Mouse (Mus musculus) liver, adult 2 months (tissue): ENCODE measurements at regions not wholly inside any gene's neighbourhood (a gene's known extent, or its start where the extent isn't known, plus 50 kb on each side); places are given as distances from the start of the nearest gene placed in this dataset.

Source experiments
- DNase-seq: peaks from one replicate; pipeline ENCODE4 v3.0.0-alpha.2; 2011; ENCODE audit warnings: low read depth, low spot score; ENCODE audit errors: extremely low read depth
- H3K27ac ChIP-seq: fragments of 200-500 bp; replicated peaks from 2 replicates; pipeline ENCODE4 v1.5.1; 2012; ENCODE audit warnings: low read depth, mild to moderate bottlenecking, control low read depth, inconsistent platforms, low read length; ENCODE audit not compliant: insufficient read depth
- H3K27me3 ChIP-seq: fragments of 200-500 bp; 2 replicates; pipeline ENCODE4 v1.6.1; 2012; ENCODE audit warnings: mild to moderate bottlenecking, moderate library complexity, low read length, inconsistent platforms; ENCODE audit not compliant: control insufficient read depth, insufficient read depth
- H3K36me3 ChIP-seq: fragments of 200-500 bp; 2 replicates; pipeline ENCODE4 v1.6.1; 2012; ENCODE audit warnings: low read length, inconsistent platforms; ENCODE audit not compliant: control insufficient read depth, insufficient read depth
- H3K4me1 ChIP-seq: fragments of 200-500 bp; 2 replicates; pipeline ENCODE4 v1.6.1; 2011; ENCODE audit warnings: low read length; ENCODE audit not compliant: control insufficient read depth, insufficient read depth
- H3K4me3 ChIP-seq: fragments of 200-500 bp; 2 replicates; pipeline ENCODE4 v1.5.1; 2011; ENCODE audit warnings: low read depth, mild to moderate bottlenecking, control low read depth, low read length, moderate library complexity; ENCODE audit not compliant: insufficient read depth
- H3K79me2 ChIP-seq: fragments of 200-500 bp; 2 replicates; pipeline ENCODE4 v1.6.1; 2012; ENCODE audit warnings: inconsistent platforms, mild to moderate bottlenecking, low read length, moderate library complexity; ENCODE audit not compliant: control insufficient read depth, insufficient read depth
- H3K9ac ChIP-seq: fragments of 200-500 bp; 2 replicates; pipeline ENCODE4 v1.6.1; 2012; ENCODE audit warnings: low read depth, mild to moderate bottlenecking, control low read depth, inconsistent platforms, low read length
- CTCF ChIP-seq: fragments of 200-500 bp; IDR thresholded peaks from 2 replicates; pipeline ENCODE4 v1.5.1; 2011; ENCODE audit warnings: low read depth, low read length, control low read depth
- POLR2A ChIP-seq: fragments of 200-500 bp; IDR thresholded peaks from 2 replicates; pipeline ENCODE4 v1.6.1; 2011; ENCODE audit warnings: low read length, control low read depth; ENCODE audit not compliant: insufficient read depth; ENCODE audit errors: extremely low read depth
- WGBS: fragments of 180-500 bp; shearing (Covaris S2); methylation state at CpG from one replicate; pipeline ENCODE4 v1.1.7; 2018; 5-methylcytosine and 5-hydroxymethylcytosine counted together

GRCm38 (mm10) chr4:98282275-98282674 lies 100.8 kb downstream of the Tm2d1 start:
- 51% methylated on average over 2 of the region's 2 CpGs for WGBS
- Histone ChIP-seq H3K27ac (no peak overlapping the region), H3K9ac (no peak overlapping the region), H3K4me3 (no peak overlapping the region), H3K79me2 (no peaks in the 10 kb centered on the region), H3K4me1 (no peaks in the 10 kb centered on the region), H3K27me3 (no peaks in the 10 kb centered on the region), H3K36me3 (no peaks in the 10 kb centered on the region)
- TF ChIP-seq POLR2A (no peak), CTCF (no peak)
- DNase-seq: no peak

GRCm38 (mm10) chr4:98258336-98258735 lies 124.8 kb downstream of the Tm2d1 start:
- DNase-seq: no peak
- 79% methylated on average over 7 of the region's 7 CpGs for WGBS
- Histone ChIP-seq H3K79me2 (no peaks in the 10 kb centered on the region), H3K4me1 (no peaks in the 10 kb centered on the region), H3K36me3 (no peaks in the 10 kb centered on the region), H3K4me3 (no peak overlapping the region), H3K27me3 (no peaks in the 10 kb centered on the region), H3K9ac (no peak overlapping the region), H3K27ac (no peak overlapping the region)
- no peak for TF ChIP-seq POLR2A
- no peak for TF ChIP-seq CTCF

- H3K4me3 ChIP-seq: no peak overlapping the region
- DNase-seq: no peak
- 89% methylated on average over 9 of the region's 9 CpGs for WGBS
- no peaks in the 10 kb centered on the region for H3K27me3 ChIP-seq
- no peak overlapping the region for H3K9ac ChIP-seq
- H3K36me3 ChIP-seq: no peaks in the 10 kb centered on the region
- TF ChIP-seq POLR2A (no peak), CTCF (no peak)
- H3K79me2 ChIP-seq: no peaks in the 10 kb centered on the region
- no peaks in the 10 kb centered on the region for H3K4me1 ChIP-seq
- H3K27ac ChIP-seq: no peak overlapping the region
Measured at GRCm38 (mm10) chr4:98257711-98258110, 125.4 kb downstream of the Tm2d1 start.

GRCm38 (mm10) chr4:98254856-98255853 lies 128.0 kb downstream of the Tm2d1 start:
- Histone ChIP-seq H3K4me3 (no peak overlapping the region), H3K36me3 (no peaks in the 10 kb centered on the region), H3K27me3 (no peaks in the 10 kb centered on the region), H3K79me2 (no peaks in the 10 kb centered on the region), H3K27ac (no peak overlapping the region), H3K4me1 (no peaks in the 10 kb centered on the region), H3K9ac (no peak overlapping the region)
- no peak for DNase-seq
- TF ChIP-seq POLR2A: no peak
- peak; percentile 25; the same call in 1 of the 2 replicates for TF ChIP-seq CTCF
- 64% methylated on average over 18 of the region's 18 CpGs for WGBS

- H3K4me3 ChIP-seq: no peak overlapping the region
- TF ChIP-seq POLR2A (no peak), CTCF (no peak)
- peak; percentile 4 for DNase-seq
Measured at GRCm38 (mm10) chr4:98243941-98244929, 138.9 kb downstream of the Tm2d1 start.

More at GRCm38 (mm10) chr4:98243941-98244929, 138.9 kb downstream of the Tm2d1 start:
- no peak overlapping the region for H3K27ac ChIP-seq
- H3K9ac ChIP-seq: no peak overlapping the region
- no peaks in the 10 kb centered on the region for H3K79me2 ChIP-seq
- no peaks in the 10 kb centered on the region for H3K36me3 ChIP-seq
- 16% methylated on average over 16 of the region's 16 CpGs for WGBS
- H3K27me3 ChIP-seq: no peaks in the 10 kb centered on the region
- no peaks in the 10 kb centered on the region for H3K4me1 ChIP-seq
